Mouse (Mus musculus) gastrocnemius, postnatal 4 days (tissue): ENCODE measurements at regions not wholly inside any gene's neighbourhood (a gene's known extent, or its start where the extent isn't known, plus 50 kb on each side); places are given as distances from the start of the nearest gene placed in this dataset.

Source experiments
- DNase-seq, 2 experiments: peaks; one replicate each; pipeline ENCODE4 v3.0.0; 2021 to 2022; ENCODE audit warnings: low spot score in 2 of 2, mixed read lengths in 2 of 2

DNA sequence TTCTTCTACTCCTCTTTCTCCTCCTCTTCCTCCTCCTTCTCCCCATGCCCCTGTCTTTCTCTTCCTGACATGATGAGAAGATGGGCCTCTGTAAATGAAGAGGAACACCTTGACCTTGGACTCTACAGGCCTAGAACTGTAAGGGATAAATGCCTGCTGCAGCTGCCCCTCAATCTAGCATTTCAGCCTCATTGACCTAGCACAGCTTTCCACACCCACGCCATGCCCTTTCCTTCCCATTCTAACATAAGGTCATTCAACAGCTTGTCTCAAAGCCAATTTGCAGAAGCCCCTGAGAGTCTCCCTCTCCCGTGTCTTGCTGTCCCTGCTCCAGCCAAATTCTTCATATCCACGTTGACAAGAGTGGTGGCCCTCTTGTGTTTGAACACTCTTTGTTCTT lies 63.8 kb upstream of the Dscam start:
- DNase-seq, result no peak

DNA sequence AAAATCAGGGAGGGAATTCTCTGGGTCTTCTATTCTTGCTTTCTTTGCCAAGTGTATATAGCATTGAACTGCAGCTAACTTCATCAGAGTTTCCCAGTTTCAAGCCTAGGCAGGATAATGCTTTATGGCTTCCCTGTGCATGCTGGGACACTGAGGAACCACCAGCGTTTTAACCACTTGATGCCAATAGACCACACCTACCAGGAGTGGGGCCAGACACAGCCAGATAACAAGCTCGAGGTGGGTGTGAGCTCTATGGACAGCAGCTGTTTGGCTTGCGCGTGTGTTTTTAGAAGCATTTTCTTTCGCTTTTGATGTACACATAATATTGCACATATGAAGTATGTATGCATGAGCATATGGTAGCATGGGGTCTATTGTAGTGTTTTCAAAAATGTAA lies 69.1 kb upstream of the Dscam start:
- no peak for DNase-seq

DNA sequence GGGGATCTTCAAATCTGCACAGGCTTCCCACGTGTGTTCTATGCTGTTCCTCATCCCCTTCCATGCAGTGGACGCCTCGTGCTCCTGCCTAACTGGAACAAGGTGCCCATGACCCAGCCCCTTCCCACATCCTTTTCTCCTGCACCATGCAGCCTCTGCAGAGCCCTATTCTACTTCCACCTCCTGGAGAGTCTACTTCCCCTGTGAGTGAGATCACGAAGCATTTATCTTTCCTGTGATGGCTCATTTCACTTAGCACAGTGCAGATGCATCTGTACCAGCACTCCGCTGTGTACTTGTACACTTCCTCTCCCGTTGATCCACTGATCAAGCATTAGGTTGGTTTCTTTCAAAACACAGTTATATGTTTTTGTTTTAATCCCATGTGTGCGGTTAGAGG lies 69.5 kb upstream of the Dscam start:
- DNase-seq, result no peak

DNA sequence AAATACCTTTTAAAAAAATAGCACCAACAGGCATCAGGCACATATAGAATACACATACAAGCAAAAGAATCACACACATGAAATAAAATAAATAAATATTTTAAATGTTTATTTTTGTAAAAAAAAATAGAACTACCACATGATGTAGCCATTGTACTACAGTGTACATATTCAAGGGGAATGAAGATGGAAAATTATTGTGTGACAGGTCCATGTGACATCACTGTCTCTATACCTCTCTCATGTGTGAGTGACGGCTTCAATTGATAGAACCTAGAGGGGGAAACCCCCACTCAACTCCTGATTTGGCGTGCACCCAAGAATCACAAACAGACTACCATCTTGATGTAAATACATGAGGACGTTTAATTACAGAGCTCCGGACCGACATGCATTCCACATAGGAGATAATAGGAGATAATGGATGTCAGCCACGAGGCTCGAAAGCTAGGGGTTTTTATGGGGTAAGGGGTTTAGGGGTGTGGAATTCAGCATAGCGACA lies 70.4 kb upstream of the Dscam start:
- DNase-seq, result no peak

DNA sequence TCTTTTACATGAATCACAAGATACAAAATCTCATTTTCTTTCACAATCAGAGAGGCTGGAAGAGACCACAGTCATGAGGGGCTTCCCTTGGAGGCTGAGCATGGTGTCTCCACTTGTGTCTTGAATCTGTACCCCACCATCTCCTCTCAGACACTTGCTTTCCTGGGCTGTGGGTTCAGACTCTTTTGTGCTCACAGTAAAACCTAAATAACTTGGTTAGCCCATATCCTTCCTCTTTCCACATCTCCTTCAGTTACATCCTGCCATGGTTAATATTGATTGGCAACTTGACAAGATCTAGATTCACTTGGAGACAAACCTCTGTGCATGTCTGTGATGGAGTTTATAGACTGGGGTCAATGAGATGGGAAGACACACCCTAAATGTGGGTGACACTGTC lies 71.1 kb upstream of the Dscam start:
- no peak for DNase-seq

DNA sequence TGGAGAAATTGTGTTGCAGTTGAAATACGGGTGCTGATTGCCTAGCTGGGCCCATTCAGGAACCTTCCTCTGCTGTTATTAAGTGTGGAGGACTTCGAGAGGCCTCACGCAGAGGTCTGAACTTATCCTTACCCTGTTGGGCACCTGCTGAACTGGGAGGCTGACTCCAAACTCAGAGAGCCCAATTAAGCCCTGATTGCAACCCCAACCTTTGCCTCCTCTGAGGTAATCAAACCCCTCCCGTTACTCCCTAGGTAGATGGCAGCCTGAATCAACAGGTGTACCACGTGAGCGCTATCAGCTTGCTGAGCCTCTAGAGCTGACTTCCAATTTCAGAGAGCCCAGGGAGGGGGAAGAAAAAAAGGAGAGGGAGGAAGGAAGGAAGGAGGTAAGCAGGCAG lies 79.9 kb upstream of the Dscam start:
- DNase-seq, result no peak

DNA sequence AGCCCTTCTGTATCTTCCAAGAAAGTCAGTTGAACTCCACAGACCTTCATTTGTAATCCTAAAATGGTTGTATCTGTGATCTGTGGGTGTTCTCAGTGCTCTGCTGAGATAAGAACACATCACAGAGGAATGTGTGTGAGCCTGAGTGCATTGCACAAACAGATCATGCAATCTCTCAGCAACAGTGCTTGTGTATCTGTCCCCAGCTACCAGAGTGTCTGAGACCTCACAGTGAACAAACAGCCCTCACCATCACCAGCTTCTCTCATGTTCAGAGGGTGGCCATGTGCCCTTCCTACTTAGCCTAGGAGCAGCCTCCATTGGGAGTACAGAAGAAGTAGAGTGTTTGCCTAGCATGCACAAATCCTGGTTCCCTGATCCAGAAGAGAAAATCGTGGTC lies 82.0 kb upstream of the Dscam start:
- DNase-seq, result no peak

DNA sequence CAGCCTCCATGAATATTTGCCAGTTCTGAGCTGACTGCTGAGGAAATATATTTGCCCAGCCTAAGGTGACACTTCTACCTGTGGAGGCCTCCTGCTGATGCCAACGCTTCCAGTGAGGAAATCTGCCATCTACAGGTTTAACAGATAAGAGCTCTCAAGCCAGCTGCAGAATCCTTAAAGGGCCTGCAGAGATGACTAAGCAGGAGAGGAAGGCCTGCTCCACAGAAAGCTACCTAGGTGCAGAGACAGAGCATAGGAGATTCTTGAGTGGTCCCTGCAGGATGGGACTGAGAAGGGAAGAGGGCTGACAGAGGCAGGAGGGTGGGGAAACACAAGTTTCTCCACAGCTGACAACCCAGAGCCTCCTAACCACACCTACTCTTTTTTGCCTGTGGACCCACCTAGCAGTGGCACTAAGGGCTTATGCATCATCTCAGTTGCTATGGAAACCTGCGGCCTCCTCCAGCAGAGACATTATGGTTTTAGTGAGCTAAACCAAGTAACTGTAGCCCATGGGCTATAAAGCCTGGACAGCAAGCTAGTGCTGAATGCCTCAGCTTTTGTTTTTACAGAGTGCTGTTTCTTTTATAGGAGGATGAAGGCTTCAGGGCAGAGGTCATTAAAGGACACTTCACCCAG lies 82.6 kb upstream of the Dscam start:
- DNase-seq, result no peak

DNA sequence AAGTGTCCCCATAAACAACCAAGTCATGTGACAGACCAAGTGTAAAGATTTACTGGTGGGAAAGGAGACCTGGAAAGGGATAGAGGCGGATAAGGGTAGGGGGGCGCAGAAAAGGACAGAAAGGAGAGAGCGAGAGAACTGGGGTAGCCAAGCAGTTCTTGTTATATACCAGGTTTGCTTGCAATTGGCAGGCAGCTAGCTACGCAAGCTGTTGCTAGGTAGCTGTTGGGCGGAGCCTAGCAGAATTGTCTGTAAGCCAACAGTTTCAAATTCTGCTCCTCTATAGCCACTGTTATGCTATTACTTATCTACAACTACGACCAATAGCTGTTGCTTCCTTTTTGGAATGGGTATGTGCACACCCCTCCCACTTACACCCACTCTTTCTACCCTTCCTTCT lies 88.3 kb upstream of the Dscam start:
- no peak for DNase-seq

DNA sequence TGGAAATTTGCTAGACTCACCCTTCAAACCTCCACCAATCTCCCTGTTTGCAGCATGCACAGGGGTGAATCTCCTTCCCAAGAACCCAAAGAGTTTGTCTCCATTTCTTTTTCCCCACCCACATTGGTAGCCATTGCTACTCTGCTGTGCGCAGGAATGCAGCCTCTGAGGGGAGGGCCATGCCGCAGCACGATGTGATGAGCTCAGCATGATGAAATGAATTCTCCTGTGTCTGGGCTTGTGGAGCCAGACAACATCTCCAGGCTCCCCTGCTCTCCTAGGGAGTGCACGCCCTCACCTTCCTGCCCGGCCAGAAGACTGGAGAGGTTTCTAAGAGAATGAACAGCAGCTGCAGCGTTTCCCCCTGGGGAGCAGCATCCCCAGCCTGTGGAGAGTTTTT lies 92.9 kb upstream of the Dscam start:
- DNase-seq, result no peak

DNA sequence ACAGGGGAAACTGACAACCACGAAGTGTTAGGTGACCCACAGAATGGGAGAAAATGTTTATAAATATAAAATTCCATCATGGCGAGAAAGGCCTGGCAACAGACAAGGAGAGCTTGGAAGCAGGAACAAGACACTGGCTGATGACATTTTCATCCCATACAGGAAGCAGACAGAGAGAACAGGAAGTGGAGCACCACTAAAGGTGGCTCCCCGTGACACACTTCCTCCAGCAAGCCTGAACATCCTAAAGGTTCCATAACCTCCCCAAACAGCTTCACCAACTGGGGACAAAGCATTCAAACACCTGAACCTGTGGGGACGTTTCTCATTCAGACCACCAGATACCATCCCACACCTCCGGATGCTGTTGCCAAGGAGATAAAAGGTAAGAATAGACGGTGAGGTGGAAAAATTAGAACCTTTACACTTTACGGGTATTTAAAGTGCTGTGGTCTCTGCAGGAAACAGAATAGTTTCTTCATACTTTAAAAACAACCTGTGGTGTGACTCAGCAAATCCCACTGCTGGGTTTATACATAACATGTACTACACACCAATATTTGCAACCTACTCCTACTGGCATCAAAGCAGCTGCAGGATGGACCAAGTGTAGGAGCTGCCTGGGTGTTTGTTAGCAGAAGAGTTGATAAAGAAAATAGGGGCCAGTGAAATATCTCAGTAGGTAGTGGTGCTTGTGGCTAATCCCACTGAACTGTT lies 86.0 kb upstream of the Bace2 start:
- DNase-seq, result no peak

DNA sequence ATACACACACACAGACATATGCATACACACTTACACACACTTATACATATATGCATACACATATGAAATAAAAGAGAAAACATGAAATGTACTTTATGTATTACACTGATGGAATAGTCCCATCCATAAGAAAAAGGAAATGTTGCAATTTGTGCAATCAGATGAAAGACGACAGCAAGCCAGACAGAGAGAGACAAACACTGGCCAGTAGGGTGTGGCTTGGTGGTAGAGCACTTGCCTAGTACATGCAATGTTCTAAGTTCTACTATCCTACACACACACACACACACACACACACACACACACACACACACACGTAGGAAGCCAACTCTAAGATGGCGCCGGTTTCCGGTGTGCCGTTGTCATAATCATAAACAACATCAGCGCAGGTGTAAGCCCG lies 85.3 kb upstream of the Bace2 start:
- DNase-seq, result no peak

DNA sequence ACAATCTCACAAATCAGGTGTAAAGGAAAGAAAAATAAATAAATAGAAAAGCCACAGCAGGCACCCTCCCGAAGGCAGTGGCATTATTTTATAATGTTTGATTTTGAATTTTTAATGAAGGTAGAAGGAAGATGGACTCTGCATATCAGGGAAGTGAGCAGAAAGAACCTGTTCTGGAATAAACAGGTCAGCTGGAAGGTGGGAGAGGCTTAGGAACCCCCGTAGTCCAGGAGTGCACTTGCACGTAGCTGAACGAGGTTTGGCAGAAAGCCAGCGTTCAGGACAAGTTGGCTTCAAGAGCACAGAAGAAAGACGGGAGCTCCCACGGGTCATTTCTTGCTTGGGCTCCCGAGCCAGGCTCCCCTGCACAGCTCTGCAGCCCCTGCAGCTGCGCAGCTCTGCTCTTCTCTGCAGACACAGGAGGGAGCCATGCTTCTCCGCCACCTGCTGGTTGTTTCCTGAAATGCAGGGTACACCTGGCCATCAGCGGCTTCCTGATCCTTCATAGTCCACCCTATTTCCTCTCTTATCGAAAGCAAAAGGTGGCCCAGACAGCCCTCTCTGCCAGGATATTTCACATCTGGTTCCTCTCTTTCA lies 84.4 kb upstream of the Bace2 start:
- DNase-seq, result peak; percentile 29 to 49

DNA sequence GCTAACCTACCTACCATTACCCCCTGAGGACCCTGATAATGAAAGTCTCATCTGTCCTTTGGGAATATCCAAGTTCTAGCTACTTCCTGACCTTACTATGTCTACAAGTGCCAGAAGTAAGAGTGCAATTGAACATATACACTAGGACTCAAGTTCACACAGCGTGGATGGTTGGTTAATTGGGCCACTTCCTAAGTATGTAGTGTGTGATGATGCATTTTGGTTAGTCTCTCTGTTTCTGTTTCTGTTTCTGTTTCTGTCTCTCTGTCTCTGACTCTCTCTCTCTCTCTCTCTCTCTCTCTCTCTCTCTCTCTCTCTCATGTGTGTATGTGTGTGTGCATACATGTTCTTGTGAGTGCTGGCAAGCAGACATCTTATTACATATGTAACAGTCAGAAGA lies 77.6 kb upstream of the Bace2 start:
- no peak for DNase-seq

DNA sequence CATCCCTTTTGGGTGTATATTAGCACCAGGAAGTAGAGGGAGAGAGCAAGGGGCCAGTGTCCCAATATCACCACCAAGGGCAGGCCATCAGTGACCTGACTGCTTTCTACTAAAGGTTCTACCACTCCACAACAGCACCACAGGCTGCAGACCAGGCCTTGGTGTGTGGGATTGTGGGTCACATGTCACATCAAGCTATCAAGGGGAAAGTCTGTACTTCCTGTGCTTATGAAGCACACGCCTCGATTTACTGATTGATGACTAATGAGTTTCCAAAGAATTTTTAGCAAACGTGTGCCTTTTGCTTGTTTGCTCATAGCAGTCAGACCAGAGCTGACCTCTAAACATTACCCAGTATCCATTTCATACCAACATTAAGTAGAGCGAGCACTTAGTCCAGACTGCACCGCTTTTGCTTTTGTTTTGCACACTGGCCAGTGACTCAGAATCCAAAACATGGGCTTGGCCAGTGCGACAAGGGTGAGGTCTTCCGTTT lies 74.9 kb upstream of the Bace2 start:
- no peak for DNase-seq

DNA sequence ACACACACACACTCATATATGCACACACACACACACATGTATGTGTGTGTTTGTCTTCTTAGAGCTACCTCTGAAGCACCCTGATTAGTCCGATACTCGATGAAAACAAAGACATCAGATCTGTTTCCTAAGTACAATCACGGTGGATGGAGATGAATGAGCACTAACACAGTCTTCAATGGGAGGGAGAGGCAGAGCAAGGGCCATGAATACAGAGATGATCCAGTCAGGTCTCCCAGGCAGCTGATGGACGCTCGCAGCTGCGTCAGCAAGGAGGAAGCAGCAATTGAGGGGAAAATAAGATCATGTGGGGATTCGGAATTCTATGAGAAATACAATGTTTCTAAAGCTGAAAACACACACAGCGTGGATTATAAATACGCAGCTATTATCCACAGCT lies 73.6 kb upstream of the Bace2 start:
- no peak for DNase-seq

DNA sequence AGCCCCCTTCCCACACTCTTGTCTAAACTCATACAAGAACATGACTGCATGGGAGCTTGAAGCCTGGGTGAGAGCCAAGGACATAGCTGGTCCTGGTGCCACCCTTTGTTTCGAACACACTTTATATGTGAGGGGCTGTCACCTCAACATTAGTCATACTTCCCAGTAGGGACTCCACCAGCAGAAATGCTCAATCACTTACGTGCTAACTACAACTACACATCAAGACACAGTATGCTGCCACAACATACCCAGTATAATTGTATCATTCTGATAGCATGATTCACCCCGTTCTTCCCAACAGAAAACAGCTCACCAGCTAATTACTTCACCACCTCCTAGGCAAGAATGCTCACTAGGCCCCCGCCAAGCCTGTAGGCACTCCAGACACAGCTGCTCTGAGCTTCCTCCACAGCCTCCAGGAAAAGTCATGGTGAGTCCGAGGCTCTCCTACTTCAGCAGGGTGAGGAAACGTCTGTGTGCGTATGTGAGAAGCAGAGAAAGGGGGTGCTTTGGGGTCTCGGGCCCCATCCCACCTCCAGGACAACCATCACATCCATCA lies 70.6 kb upstream of the Bace2 start:
- DNase-seq, result no peak

DNA sequence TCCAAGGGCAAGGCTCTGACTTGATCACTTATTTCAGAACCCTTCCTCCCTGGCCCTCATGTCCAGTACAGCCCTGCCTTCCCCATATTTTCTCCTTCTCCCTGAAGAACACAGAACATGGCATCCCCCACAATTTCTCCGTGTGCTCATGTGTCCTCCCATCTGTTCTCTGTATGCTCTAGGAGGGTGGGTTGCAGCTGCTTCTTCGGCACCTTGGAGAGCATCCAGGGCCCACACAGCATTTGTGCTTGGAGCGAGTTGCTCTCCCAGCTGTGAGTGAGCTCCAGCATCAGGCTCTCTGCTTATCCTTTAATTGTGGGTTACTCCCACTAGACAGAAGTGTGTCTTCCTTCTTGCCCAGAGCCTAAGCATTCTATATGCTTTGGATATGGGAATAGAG lies 69.8 kb upstream of the Bace2 start:
- DNase-seq, result peak; percentile 35 to 67

DNA sequence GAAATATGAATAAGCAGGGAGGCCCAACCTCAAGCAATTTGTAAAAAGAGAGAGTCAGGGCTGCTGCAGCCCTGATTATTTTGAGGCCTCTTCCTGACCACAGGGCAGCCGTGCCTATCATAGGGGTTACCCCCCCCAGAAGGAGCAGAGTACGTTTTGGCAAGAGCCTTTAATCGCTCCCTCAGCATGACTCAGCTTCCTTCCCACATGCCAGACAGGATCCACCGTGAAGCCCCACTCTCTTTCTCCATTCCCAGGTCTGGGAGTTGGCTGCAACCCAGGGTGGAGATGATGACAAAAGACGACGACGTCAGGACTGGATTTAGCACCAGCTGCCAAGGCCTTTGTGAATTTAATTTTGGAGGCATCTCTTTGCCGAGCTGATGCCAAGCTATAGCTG lies 67.9 kb upstream of the Bace2 start:
- peak in 1 of 2 experiments; percentile 27 for DNase-seq

DNA sequence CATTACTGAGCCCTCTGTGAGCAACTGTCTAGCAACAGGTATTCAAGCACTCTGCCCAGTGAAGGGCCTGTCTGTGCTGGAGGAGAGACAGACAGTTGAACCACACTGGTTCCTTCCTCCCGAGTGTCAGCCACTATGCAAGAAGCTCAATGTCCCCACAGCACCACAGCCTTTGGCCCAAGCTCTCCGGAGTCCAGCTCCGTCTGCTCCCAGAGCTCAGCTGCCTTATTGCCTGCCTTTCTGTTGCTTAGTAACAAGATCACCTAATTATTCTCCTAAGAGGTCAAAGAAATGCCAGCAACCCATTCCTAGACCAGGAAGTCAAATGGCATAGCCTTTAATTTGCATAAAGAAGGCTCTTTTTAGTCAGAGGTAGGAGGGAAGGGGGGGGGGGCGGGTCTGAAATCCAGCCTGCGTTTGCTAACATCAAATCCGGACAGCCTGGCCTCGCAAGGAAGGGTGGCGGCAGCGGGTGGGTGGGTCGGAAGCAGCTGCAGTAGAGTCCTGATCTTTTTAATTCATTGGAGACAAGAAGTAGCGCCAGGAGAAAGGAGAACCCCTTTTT lies 64.0 kb upstream of the Bace2 start:
- DNase-seq, result no peak

DNA sequence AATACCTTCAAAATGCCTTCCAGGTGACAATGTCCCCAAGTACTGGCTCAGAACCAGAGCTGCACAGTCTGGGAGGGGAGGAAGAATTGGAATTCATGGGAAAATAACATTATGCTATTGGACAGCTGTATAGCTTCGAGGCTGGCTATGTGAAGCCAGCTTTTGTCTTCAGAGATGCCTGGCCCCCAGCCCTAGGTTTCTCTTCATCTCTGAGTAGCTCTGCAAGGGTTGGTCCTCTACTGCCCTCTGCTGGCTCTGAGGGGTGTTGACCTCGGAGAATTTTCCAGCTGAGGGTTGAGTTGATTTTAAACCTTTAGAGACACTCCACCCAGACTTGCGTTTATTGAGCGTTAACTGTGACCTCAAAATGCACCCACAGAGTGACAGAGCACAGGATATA lies 63.3 kb upstream of the Bace2 start:
- peak; percentile 53 to 78 for DNase-seq

DNA sequence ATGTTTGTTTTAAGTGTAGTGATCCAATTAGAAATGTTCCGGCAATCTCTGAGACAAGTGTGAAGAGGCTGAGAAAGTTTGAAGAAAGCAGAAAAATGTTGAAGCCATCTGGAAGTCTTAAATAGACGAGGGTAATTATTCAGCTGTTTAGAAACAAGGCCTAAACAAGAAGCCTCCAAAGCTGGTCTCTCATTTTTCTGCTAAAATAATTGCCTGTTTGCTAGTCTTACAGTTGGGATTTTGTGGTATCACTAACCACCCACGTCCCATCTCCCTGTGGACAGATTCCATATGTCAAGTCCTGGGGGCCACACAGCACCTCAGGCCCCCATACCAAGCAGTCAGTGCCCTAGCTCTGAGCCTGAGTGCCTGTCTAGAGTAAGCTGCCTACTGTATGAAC lies 59.4 kb upstream of the Bace2 start:
- no peak for DNase-seq
